Comparison of ENCODE assay signal across 12 mouse cellular contexts in the genomic region with DNA sequence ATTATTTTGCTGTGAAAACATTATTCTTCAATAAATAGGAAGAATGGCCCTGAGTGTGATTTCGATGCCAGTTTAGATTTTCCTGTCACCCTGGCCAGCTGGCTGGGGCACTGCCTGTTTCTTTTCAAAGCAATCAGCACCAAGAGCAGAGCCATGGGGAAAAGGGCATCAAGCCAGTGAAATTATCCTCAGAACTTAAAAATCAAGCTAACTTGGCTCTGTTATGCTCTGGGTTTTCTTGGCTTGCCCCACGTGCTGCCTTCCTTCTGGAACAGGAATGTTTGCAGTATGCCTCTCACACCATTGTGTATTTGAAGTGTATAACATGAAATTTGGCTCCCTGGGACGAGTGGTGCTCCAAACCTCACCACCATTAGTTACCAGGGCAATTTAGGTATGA.
"Had no signal": no experiment of that assay in that cellular context is flagged by ENCODE, and none has a peak within 500 bp of the region (broad histone marks: within the 10 kb centered on the region; RNA-seq: fewer than 3 reads in every experiment).

No protein-coding gene starts in this region.

- H3K4me2 ChIP-seq: kidney, embryonic 15.5 days; limb, embryonic 13.5 days; liver, embryonic 15.5 days; midbrain, embryonic 13.5 days; neural tube, embryonic 12.5 days had no signal

- H3K36me3 ChIP-seq: kidney, embryonic 15.5 days; limb, embryonic 13.5 days; liver, embryonic 15.5 days; midbrain, embryonic 13.5 days; neural tube, embryonic 12.5 days had no signal

- H3K27me3 ChIP-seq: kidney, embryonic 15.5 days; limb, embryonic 13.5 days; liver, embryonic 15.5 days; midbrain, embryonic 13.5 days; neural tube, embryonic 12.5 days had no signal

- H3K9ac ChIP-seq: kidney, embryonic 15.5 days; limb, embryonic 13.5 days; liver, embryonic 15.5 days; midbrain, embryonic 13.5 days; neural tube, embryonic 12.5 days had no signal

- H3K27ac ChIP-seq: kidney, embryonic 15.5 days; limb, embryonic 13.5 days; liver, embryonic 15.5 days; midbrain, embryonic 13.5 days; neural tube, embryonic 12.5 days; stomach, postnatal 0 days had no signal

- ATAC-seq: lung, postnatal 0 days; midbrain, embryonic 13.5 days had no signal

- DNase-seq: kidney, postnatal 14 days; layer of hippocampus, postnatal 36 days; lung, adult 2 months; lung, postnatal 36 days; thymus, postnatal 4 days had no signal

- H3K9me3 ChIP-seq: kidney, embryonic 15.5 days; limb, embryonic 13.5 days; liver, embryonic 15.5 days; midbrain, embryonic 13.5 days; neural tube, embryonic 12.5 days had no signal

- H3K4me3 ChIP-seq: kidney, embryonic 15.5 days; limb, embryonic 13.5 days; liver, embryonic 15.5 days; midbrain, embryonic 13.5 days; neural tube, embryonic 12.5 days had no signal

- H3K4me1 ChIP-seq: kidney, embryonic 15.5 days; limb, embryonic 13.5 days; liver, embryonic 15.5 days; midbrain, embryonic 13.5 days; neural tube, embryonic 12.5 days had no signal
